Mouse (Mus musculus) kidney, postnatal 0 days (tissue): ENCODE measurements around the gene Gprin1. TPM values are rescaled to one million over a fixed set of nuclear protein-coding genes. Genes with fewer than 3 reads are reported as not detected.
A peak's percentile ranks its signal among the peaks of the same experiment; 100 is the strongest.

Source experiments
- ATAC-seq: fragments of 200-750 bp; cut with Nextera tagmentation; replicated peaks from 2 replicates; pipeline ENCODE4 v1.8.0; 2017; ENCODE audit warnings: low read depth, moderate number of reproducible peaks, moderate TSS enrichment, moderate library complexity; ENCODE audit not compliant: low FRiP score
- DNase-seq: peaks from one replicate; pipeline ENCODE4 v3.0.0-alpha.2; 2016; ENCODE audit warnings: low spot score
- H3K27ac ChIP-seq: fragments of 300-500 bp; sonication (generic); 2 replicates; pipeline ENCODE4 v1.5.1; 2014; ENCODE audit warnings: mild to moderate bottlenecking
- H3K27me3 ChIP-seq: fragments of 300-500 bp; sonication (generic); 2 replicates; pipeline ENCODE4 v1.6.1; 2014; ENCODE audit warnings: low read length, mixed read lengths; ENCODE audit not compliant: insufficient read depth
- H3K36me3 ChIP-seq: fragments of 300-500 bp; sonication (generic); 2 replicates; pipeline ENCODE4 v1.6.1; 2014; ENCODE audit warnings: low read length, mixed read lengths; ENCODE audit not compliant: insufficient read depth
- H3K4me1 ChIP-seq: fragments of 300-500 bp; sonication (generic); replicated peaks from 2 replicates; pipeline ENCODE4 v1.6.1; 2014; ENCODE audit warnings: antibody characterized with exemption, low read length, mixed read lengths; ENCODE audit not compliant: insufficient read depth
- H3K4me2 ChIP-seq: fragments of 300-500 bp; sonication (generic); 2 replicates; pipeline ENCODE4 v1.6.1; 2014; ENCODE audit warnings: mild to moderate bottlenecking, low read length, moderate library complexity, mixed read lengths
- H3K4me3 ChIP-seq: fragments of 300-500 bp; sonication (generic); replicated peaks from 2 replicates; pipeline ENCODE4 v1.5.1; 2014; ENCODE audit warnings: low read depth, low read length
- H3K9ac ChIP-seq: fragments of 300-500 bp; sonication (generic); 2 replicates; pipeline ENCODE4 v1.6.1; 2014; ENCODE audit warnings: low read depth, low read length
- H3K9me3 ChIP-seq: fragments of 300-500 bp; sonication (generic); replicated peaks from 2 replicates; pipeline ENCODE4 v1.6.1; 2016; ENCODE audit warnings: low read length, inconsistent platforms, mixed read lengths
- CTCF ChIP-seq: IDR thresholded peaks from 2 replicates; pipeline ENCODE4 v1.5.1; 2016; ENCODE audit warnings: antibody characterized with exemption, low read depth, mild to moderate bottlenecking, moderate library complexity
- WGBS: fragments of 180-500 bp; shearing (Covaris S2); extraction: QIAGEN DNeasy Blood & Tissue Kit; methylation state at CpG from one replicate; pipeline ENCODE4 v1.1.7; 2014; 5-methylcytosine and 5-hydroxymethylcytosine counted together
- polyA plus RNA-seq: library from polyadenylated mRNA; unstranded; fragments of >200 nt; fragmentation: Nextera tagmentation; extraction: Ambion mirVana; gene quantifications from 2 replicates; pipeline ENCODE4 v1.2.1, GENCODE M21; 2015

Gene Gprin1
- polyA plus RNA-seq, 1 experiment from 2014 or later, result 0.14 TPM

GRCm38 (mm10) chr13:54710866-54711265 is 38.8 kb downstream of the Gprin1 start:
- Histone ChIP-seq H3K27ac (no peak overlapping the region), H3K9me3 (no peaks in the 10 kb centered on the region), H3K4me1 (no peaks in the 10 kb centered on the region), H3K36me3 (no peaks in the 10 kb centered on the region), H3K9ac (no peak overlapping the region), H3K4me3 (no peak overlapping the region), H3K27me3 (no peaks in the 10 kb centered on the region), H3K4me2 (no peak overlapping the region)
- DNase-seq (no peak), ATAC-seq (no peak)
- TF ChIP-seq CTCF, result no peak
- whole genome bisulfite sequencing, result 76% methylated on average over 3 of the region's 3 CpGs

- H3K4me1 ChIP-seq, result no peaks in the 10 kb centered on the region
- TF ChIP-seq CTCF, result no peak
- H3K27me3 ChIP-seq, result no peaks in the 10 kb centered on the region
- DNase-seq (no peak), ATAC-seq (no peak)
- no peaks in the 10 kb centered on the region for H3K9me3 ChIP-seq
- 43% methylated on average over 6 of the region's 6 CpGs for WGBS
- H3K4me2 ChIP-seq, result no peak overlapping the region
- H3K9ac ChIP-seq, result no peak overlapping the region
- H3K27ac ChIP-seq, result no peak overlapping the region
- H3K4me3 ChIP-seq, result no peak overlapping the region
- no peaks in the 10 kb centered on the region for H3K36me3 ChIP-seq
Observed at GRCm38 (mm10) chr13:54704890-54705289, 44.8 kb downstream of the Gprin1 start.

GRCm38 (mm10) chr13:54702507-54702906 is 47.2 kb downstream of the Gprin1 start:
- Histone ChIP-seq H3K27ac (no peak overlapping the region), H3K27me3 (no peaks in the 10 kb centered on the region), H3K4me1 (no peaks in the 10 kb centered on the region), H3K9ac (no peak overlapping the region), H3K9me3 (no peaks in the 10 kb centered on the region), H3K4me3 (no peak overlapping the region), H3K4me2 (no peak overlapping the region), H3K36me3 (no peaks in the 10 kb centered on the region)
- 73% methylated on average over 7 of the region's 7 CpGs for WGBS
- ATAC-seq (no peak), DNase-seq (no peak)
- no peak for TF ChIP-seq CTCF

GRCm38 (mm10) chr13:54701243-54701642 is 48.4 kb downstream of the Gprin1 start, which contains the start of gene Cdhr2:
Cdhr2 (plus strand) TSS chr13:54701461.
- 48% methylated on average over 5 of the region's 5 CpGs for WGBS
- Histone ChIP-seq H3K27ac (peak within 1 kb of the TSS; percentile 36; the same call in 1 of the 2 replicates), H3K36me3 (no peaks in the 10 kb centered on the region), H3K4me1 (no peaks in the 10 kb centered on the region), H3K9me3 (no peaks in the 10 kb centered on the region), H3K4me3 (0 out of 2 replicates have a peak within 1 kb of the TSS, but pooled peaks have one; percentile 2), H3K4me2 (peak within 1 kb of the TSS; percentile 39), H3K27me3 (no peaks in the 10 kb centered on the region), H3K9ac (no peak within 1 kb of the TSS)
- DNase-seq (no peak), ATAC-seq (peak; percentile 93)
- no peak for TF ChIP-seq CTCF

- no peak for ATAC-seq
Observed at GRCm38 (mm10) chr13:54695479-54696230, 54.0 kb downstream of the Gprin1 start.

GRCm38 (mm10) chr13:54694348-54695060 is 55.2 kb downstream of the Gprin1 start:
- Histone ChIP-seq H3K27ac (peak overlapping the region; percentile 98), H3K27me3 (no peaks in the 10 kb centered on the region), H3K4me2 (peak overlapping the region; percentile 53), H3K4me3 (peak overlapping the region; percentile 60), H3K36me3 (no peaks in the 10 kb centered on the region), H3K9ac (peak overlapping the region; percentile 64), H3K4me1 (peaks cover 11% of the 10 kb centered on the region; the same call in 1 of the 2 replicates), H3K9me3 (no peaks in the 10 kb centered on the region)
- DNase-seq (no peak), ATAC-seq (peak; percentile 67)
- no peak for TF ChIP-seq CTCF
- 13% methylated on average over 26 of the region's 26 CpGs for WGBS

More at GRCm38 (mm10) chr13:54695479-54696230, 54.0 kb downstream of the Gprin1 start:
- Histone ChIP-seq H3K36me3 (no peaks in the 10 kb centered on the region), H3K4me2 (no peak overlapping the region), H3K4me3 (no peak overlapping the region), H3K9ac (no peak overlapping the region), H3K27ac (no peak overlapping the region), H3K4me1 (peaks cover 11% of the 10 kb centered on the region; the same call in 1 of the 2 replicates), H3K27me3 (no peaks in the 10 kb centered on the region), H3K9me3 (no peaks in the 10 kb centered on the region)
- no peak for TF ChIP-seq CTCF
- DNase-seq, result no peak
- WGBS, result 86% methylated on average over 11 of the region's 11 CpGs
